Mouse (Mus musculus): ENCODE data around the gene Lipa.

Lipa gene

DNA sequence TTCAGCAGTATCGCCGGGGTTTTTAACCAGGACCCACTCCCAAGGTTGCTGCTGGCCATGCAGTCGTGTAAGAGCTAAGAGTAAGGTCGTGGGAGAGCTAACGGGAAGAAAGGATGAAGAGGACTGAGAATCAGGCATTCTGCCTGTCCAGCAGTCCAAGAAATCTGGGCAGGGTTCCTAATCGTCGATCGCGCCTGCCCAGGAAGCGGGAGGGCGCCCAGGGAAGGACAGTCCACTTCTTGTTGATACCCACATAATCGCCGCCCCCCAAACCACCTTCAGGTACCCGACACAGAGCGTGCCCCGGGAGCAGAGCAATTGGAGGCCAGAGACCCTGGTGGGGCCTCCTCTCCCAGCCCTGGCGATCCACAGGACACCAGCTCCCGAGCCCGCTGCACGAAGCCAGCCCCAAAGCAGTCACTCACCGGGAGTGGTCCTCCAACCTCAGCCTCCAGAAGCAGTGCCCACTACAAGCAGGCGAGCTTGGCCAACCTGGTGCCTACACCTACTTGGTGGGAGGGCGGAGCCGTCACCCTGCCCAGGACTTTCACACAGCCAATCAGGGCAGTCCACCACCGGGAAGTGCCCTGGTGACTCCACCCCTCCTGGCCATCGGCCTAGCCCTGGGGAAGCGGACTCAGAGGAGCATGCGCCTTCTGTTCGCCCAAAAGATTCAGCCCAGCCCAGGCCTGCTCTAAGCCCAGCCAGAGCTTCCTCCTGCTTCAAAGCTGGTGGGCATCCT lies at the start of gene Lipa:
Gene Lipa (minus strand): TSS at position 534 of the 742 bp plus-strand sequence.
- no peak for TF ChIP-seq GATA4 (IDR thresholded peaks at IDR 0.05; ENCODE audit: insufficient replicate concordance, low read length)

DNA sequence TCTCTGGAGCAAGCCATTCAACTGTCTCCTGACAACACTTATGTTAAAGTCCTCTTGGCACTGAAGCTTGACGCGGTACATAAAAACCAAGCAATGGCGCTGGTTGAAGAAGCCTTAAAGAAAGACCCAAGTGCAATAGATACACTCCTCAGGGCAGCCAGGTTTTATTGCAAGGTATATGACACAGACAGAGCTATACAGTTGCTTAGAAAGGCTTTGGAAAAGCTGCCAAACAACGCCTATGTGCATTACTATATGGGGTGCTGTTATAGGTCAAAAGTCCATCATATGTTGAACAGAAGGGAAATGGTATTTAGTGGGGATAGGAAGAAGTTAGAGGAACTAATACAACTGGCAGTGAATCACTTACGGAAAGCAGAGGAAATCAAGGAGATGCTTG lies 46.4 kb upstream of the Lipa start:
- TF ChIP-seq GATA4 (IDR thresholded peaks at IDR 0.05; ENCODE audit: insufficient replicate concordance, low read length) = no peak

DNA sequence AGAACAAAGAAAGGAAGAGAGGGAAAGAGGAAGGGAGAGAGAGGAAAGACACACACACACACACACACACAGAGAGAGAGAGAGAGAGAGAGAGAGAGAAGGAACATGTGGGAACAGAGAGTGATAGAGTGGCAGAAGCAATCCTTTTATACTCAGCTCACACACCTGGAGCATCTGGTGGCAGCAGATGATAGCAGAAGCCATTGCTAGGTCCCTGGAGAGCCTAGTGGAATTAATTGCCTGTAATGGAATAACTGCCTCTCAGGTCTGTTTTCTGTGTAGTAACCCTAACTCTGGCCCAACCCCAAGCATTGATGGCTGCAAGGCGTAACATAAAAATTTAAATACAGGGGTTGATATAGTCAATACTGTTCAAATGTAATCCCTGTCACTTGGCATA lies 43.8 kb upstream of the Lipa start:
- no peak for TF ChIP-seq GATA4 (IDR thresholded peaks at IDR 0.05; ENCODE audit: insufficient replicate concordance, low read length)

DNA sequence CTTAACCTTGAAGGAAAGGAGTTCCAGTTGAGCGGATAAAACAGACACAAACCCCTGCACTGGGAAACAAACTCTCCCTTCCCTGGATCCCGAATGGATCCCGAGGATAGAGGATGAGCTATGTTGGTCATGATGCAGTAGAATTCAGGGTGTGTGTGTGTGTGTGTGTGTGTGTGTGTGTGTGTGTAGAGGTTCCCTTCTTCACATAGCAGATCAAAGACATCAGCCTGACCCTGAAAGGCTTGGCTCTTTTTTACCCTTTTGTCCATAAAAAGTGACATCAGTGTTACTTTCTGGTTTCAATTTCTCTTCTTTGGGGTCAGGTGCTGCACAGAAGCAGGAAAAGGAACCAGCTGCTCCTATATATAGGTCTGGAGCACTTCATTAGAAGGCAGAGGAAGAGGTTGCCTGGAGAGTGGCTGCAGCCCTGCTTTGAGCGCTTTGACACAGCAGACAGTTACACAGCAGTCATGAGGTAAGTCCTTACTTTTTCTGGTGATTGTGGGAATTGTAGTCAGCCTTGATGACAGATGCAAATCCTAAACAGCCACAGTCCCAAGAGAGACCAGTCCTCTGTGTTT lies 42.7 kb upstream of the Lipa start:
- no peak for TF ChIP-seq GATA4 (IDR thresholded peaks at IDR 0.05; ENCODE audit: insufficient replicate concordance, low read length)

DNA sequence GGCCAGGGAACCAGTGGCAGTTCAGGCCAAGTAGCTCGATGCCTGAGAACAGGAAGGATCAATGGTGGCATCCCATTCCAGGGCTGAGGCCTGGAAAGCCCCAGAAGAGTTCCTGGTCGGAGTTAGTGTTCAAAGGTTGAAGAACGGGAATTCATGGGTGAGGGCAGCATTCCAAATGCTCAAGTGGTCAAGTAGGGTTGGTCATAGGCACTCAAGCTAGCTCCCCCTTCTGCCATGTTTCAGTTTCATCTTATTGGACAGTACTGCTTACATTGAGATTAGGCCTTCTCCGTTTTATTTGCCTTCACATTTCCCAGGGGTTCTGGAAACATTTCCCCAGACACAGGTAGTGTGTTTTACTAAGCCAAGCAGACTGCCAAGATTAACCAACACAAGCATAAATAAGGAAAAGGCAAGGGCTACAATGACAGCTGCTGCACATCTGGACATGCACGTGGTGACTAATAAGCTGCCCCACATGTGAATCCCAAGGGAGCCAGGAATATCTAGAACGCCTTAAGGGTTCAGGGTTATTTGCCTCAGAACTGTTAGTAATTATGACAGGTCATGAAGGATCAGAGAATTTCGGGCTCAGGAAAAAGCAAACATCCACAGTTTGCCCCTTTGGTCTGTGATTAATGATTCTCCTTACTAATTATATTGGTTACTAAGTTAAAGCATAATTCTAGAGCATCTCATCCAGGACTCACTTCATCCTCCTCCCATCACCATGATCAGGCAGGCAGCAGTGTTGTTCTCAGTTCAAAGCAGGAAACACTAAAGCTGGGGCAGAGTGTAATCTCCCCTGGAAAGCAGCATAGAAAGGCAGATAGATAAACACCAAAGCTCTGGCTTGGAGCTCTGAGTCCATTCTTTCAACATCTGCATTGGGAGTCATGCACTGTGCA lies 42.0 kb upstream of the Lipa start:
- no peak for TF ChIP-seq GATA4 (IDR thresholded peaks at IDR 0.05; ENCODE audit: insufficient replicate concordance, low read length)

DNA sequence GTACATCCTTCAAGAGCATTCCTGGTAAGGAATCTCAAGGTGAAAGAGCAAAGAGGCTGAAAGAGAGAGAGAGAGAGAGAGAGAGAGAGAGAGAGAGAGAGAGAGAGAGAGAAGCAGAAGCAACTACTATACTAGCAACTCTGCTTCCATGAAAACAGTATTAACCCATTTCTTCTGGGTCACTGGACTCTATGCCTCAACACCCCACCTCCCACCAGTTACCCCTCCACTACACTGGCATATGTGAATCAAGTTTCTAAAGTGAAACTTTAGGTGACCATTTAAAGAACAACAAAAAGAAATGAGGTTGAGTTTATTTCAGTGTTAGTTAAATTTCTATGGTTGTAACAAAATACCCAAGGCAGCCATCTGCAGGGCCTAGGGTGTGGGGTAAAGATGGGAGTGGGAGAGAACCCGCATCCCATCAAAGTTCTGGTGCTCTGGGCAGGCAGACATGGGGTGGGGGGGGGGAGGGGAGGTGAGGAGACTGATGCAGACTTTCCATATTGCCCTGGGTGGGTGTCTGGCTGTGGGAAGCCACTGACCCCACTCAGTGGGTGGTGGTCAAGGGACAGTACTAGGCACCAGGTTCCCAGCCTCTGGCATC lies 39.0 kb upstream of the Lipa start:
- no peak for TF ChIP-seq GATA4 (IDR thresholded peaks at IDR 0.05; ENCODE audit: insufficient replicate concordance, low read length)

DNA sequence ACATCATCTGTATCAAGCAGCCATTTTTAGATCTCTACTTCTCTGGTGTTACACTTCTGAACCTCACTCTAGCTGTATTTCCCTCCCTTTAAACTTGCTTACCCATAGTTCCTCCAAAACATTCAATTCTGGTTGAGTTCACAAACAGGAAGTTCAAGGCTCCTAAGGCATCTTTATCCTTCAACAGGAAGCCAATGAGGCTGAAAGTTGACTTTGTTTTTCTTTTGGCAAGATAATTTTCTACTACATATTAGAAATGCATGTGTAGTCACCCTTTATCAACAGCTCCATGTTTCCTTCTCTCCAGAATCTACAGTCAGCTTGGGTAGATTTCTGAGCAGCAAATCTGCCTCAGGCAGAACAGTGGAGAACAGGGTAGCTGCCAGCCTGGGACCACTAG lies 35.3 kb upstream of the Lipa start:
- TF ChIP-seq GATA4 (IDR thresholded peaks at IDR 0.05; ENCODE audit: insufficient replicate concordance, low read length) = peak; percentile 57; the same call in 1 of the 2 replicates

DNA sequence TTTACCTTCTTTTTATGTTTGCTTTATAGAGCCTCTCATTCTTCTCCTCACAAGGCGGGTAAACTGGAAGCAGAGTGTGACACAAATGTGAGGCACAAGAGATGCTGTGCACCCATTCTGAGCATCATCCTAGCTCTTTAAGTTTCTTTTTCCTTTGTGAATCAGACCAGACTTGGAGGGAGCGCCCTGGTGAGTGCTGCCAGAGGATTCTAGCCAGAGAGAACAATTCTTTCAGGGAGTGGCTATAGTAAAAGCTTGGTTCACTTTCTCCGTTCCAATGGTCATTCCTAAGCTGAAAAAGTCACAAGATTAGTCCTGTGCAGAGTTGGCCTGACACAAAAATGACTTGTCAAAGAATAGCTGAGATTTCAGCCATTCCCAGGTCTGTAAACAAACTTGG lies 29.3 kb upstream of the Lipa start:
- no peak for TF ChIP-seq GATA4 (IDR thresholded peaks at IDR 0.05; ENCODE audit: insufficient replicate concordance, low read length)

DNA sequence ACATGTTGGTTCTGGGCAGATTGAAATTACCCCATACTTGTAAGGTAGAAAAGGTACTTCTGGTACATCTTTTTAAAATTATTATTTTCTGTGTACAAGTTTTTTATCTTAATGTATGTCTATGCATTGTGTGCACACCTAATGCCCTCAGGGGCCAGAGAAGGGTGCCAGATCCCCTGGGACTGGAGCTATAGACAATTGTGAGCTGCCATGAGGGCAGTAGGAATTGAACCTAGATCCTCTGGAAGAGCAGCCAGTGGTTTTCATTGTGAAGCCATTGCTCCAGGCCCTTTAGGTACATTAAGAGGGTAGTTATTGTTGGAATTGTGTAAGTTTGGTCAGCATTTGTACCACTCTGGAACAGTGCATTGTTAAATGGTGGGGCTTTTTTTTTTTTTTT lies 26.8 kb upstream of the Lipa start:
- TF ChIP-seq GATA4 (IDR thresholded peaks at IDR 0.05; ENCODE audit: insufficient replicate concordance, low read length) = no peak

DNA sequence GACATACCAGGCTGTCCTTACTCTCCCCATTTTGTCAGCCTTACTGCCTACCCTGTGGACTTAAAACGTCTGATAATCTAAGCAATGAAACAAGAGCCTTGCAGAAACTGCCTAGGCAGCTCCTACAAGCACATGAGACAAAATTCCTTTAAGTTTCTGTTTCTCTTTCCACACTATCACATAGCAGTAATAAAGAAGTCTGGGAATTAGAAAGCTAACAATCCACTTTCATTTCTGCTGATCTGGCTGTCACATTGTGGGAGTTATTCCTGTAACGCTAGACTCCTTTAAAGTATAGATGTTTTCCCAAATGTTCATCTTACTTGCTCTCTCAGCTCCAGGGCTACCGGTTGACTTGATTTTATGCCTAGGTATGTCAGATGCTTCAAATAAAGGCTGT lies 26.2 kb upstream of the Lipa start:
- no peak for TF ChIP-seq GATA4 (IDR thresholded peaks at IDR 0.05; ENCODE audit: insufficient replicate concordance, low read length)

DNA sequence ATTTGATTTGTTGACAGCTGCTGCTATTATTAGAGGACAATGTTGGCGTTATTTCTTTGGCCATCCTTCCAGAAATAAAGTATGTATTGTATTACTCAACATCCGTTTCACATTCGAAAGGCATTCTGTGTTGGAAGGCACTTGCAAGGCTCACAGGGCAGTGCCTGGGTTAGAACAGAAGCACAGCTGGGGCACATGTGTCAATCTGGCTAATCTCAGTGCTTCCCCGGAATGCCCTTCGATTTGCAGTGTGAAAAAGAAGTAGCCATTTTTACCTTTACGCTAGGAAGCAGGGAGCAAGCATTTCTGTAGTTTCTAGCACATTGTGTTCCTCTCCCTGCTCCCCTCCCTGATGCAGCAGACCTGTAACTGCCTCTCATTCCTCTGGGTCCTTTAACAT lies 25.7 kb upstream of the Lipa start:
- no peak for TF ChIP-seq GATA4 (IDR thresholded peaks at IDR 0.05; ENCODE audit: insufficient replicate concordance, low read length)

DNA sequence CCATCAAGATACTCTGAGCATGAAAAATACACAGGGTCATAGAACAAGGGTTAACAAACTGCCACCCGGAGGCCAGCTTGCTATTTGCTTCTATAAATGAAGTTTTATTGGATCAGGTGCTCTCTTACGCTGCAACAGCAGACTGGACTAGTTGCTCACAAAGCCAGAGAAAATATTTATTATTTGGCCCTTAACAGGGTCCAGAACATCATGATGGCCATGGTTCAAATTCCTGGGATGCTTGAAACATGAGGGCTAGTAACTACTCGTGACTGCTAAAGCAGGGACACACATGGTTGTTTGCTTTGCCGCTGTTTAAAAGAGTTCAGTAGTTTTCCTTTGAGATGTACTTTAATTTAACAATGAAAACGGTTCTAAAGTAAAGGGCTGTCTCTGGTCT lies 24.7 kb upstream of the Lipa start:
- TF ChIP-seq GATA4 (IDR thresholded peaks at IDR 0.05; ENCODE audit: insufficient replicate concordance, low read length) = no peak

DNA sequence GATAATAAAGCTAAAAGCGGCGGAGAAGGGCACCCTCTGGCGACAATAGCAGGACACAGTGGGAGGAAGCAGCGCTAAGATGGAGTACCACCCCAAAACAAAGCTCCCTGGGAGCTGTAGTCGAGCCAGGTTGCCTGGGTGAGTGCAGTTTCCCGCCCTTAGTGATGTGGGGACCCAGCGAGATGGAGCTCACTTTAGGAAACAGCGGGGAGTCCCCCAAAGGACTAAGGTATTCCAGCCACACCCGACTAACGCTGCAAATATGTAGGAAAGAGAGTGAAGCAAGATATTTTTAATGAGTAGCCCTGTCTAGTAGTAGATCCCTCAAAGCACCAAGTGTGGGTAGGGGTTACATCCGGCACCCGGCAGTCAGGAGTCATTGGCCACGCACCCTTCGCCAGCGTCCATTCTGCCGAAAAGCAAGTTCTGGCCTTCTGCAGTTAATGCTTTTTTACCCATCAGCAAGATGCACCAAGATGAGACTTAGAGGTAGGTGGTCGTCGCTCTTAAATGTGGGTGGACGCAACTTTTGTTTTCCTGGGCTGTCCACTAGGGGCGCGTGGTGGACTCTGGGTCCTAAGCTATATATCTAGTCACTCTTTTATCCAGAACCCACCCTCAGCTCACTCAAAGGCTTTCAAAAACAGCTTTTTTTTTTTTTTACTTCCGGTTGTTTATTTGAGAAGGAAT lies 23.4 kb upstream of the Lipa start, which contains the start of gene Ifit2:
Gene Ifit2 (plus strand): TSS at position 161 of the 690 bp plus-strand sequence.
- no peak; the same call in 1 of the 2 replicates for TF ChIP-seq GATA4 (IDR thresholded peaks at IDR 0.05; ENCODE audit: insufficient replicate concordance, low read length)

DNA sequence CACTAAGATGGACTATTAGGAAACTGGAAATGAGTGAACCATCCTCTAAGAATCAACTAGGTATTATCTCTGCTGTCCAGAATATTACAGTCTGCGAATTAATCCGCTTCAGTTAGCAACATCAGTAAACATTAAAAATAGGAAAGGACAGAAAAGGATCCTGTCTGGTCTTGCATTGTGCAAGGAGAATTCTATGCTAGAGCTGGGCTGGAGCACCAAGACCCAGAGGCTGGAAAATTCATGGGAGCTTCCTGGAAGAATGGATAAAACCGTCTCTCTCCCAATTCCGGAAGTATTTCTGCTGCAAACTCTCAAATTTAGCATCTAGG lies 22.9 kb upstream of the Lipa start:
- TF ChIP-seq GATA4 (IDR thresholded peaks at IDR 0.05; ENCODE audit: insufficient replicate concordance, low read length) = no peak

DNA sequence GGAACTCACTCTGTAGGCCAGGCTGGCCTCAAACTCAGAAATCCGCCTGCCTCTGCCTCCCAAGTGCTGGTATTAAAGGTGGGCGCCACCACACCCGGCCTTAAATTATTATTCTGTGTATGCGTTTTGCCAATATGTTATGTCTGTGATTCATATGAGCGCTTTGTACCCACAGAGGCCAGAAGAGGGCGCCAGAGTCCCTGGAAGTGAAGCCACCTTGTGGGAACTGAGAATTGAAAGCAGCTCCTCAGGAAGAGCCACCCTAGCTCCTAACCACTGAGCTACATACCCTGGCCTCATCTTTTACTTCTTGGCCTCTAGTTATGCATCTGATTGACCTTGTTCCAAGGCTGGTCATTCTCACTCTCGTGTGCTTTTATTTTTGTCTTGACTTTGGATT lies 20.7 kb upstream of the Lipa start:
- no peak for TF ChIP-seq GATA4 (IDR thresholded peaks at IDR 0.05; ENCODE audit: insufficient replicate concordance, low read length)

All from liver, adult (tissue).